In genomic region chr1:194302775-194303174, GRCm38 (mm10) we compare ENCODE assay signal across 22 mouse cellular contexts.
"Had no signal": no experiment of that assay in that cellular context is flagged by ENCODE, and none has a peak within 500 bp of the region (broad histone marks: within the 10 kb centered on the region; RNA-seq: fewer than 3 reads in every experiment).

No protein-coding gene starts in this region.

- H3K27me3 ChIP-seq: kidney, embryonic 15.5 days; limb, embryonic 13.5 days; liver, embryonic 12.5 days; liver, embryonic 15.5 days; midbrain, embryonic 13.5 days; neural tube, embryonic 13.5 days; stomach, embryonic 15.5 days had no signal

- H3K27ac ChIP-seq: kidney, embryonic 15.5 days; left cerebral cortex, adult 2 months; limb, embryonic 13.5 days; liver, embryonic 12.5 days; liver, embryonic 15.5 days; midbrain, embryonic 13.5 days; neural tube, embryonic 13.5 days; stomach, embryonic 15.5 days had no signal

- H3K4me1 ChIP-seq: kidney, embryonic 15.5 days; limb, embryonic 13.5 days; midbrain, embryonic 13.5 days; neural tube, embryonic 13.5 days; stomach, embryonic 15.5 days had no signal

- H3K36me3 ChIP-seq: kidney, embryonic 15.5 days; limb, embryonic 13.5 days; liver, embryonic 12.5 days; liver, embryonic 15.5 days; midbrain, embryonic 13.5 days; neural tube, embryonic 13.5 days; stomach, embryonic 15.5 days had no signal

- H3K4me3 ChIP-seq: kidney, embryonic 15.5 days; left cerebral cortex, adult 2 months; limb, embryonic 13.5 days; liver, embryonic 12.5 days; liver, embryonic 15.5 days; midbrain, embryonic 13.5 days; myocyte; neural tube, embryonic 13.5 days; stomach, embryonic 15.5 days had no signal

- ATAC-seq: midbrain, embryonic 16.5 days had no signal

- H3K9me3 ChIP-seq: kidney, embryonic 15.5 days; limb, embryonic 13.5 days; liver, embryonic 12.5 days; liver, embryonic 15.5 days; midbrain, embryonic 13.5 days; neural tube, embryonic 13.5 days; stomach, embryonic 15.5 days had no signal

- DNase-seq: kidney, adult 11 months; kidney, adult 8-10 months; kidney, postnatal 10 days; kidney, postnatal 36 days; layer of hippocampus, postnatal 36 days; liver; lung, adult 18-20 months; lung, postnatal 14 days; lung, postnatal 4 days; right cerebral cortex, postnatal 25 days; spleen, adult 18-20 months; thymus, postnatal 25 days had no signal

- H3K4me2 ChIP-seq: kidney, embryonic 15.5 days; limb, embryonic 13.5 days; liver, embryonic 12.5 days; liver, embryonic 15.5 days; midbrain, embryonic 13.5 days; neural tube, embryonic 13.5 days; stomach, embryonic 15.5 days had no signal

- H3K9ac ChIP-seq: kidney, embryonic 15.5 days; limb, embryonic 13.5 days; liver, embryonic 12.5 days; liver, embryonic 15.5 days; midbrain, embryonic 13.5 days; neural tube, embryonic 13.5 days; stomach, embryonic 15.5 days had no signal
